Comparison of ENCODE assay signal across 8 mouse cellular contexts in the genomic region with DNA sequence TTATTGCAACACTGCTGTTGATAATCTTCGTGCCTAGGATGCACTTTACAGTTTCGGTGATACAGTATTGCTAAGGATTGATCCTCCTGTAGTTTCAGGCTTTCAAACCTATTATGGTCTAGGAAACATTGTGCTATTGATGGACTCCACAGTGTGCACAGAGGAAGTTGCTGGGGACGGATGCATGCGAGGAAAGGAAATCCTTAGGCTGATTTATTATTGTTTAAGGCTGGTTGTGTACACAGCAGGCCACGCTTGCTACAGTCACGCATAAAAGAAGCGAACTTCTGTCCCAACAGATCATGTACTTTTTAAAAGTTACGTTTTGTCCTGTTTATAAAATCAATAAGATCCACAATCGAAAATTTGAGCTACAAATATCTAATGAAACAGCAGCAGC. TPM values are rescaled to one million over a fixed set of nuclear protein-coding genes. Genes with fewer than 3 reads are reported as not detected.
DNase-seq lines count a peak whose midpoint lies in the region; ATAC-seq and TF ChIP-seq lines count a peak whose summit lies in the region.
"Had no signal": no experiment of that assay in that cellular context is flagged by ENCODE, and none has a peak within 500 bp of the region (broad histone marks: within the 10 kb centered on the region; RNA-seq: fewer than 3 reads in every experiment).

No protein-coding gene starts in this region.

- DNase-seq in hindbrain, embryonic 14.5 days (ENCODE audit: low spot score) = no peak
- no peak for DNase-seq in hindbrain, postnatal 0 days (ENCODE audit: low spot score)
- no peak for DNase-seq in lung, adult 18-20 months
- DNase-seq in kidney, postnatal 0 days (ENCODE audit: low spot score) = no peak
- no peak for DNase-seq in adipocyte (ENCODE audit: low spot score)

- TF ChIP-seq CTCF in hindbrain, postnatal 0 days (IDR thresholded peaks at IDR 0.05; ENCODE audit: low read depth) = no peak
- no peak for TF ChIP-seq CTCF in kidney, postnatal 0 days (IDR thresholded peaks at IDR 0.05; ENCODE audit: low read depth)

- H3K4me2 ChIP-seq in hindbrain, embryonic 14.5 days (replicated peaks) = peak overlapping the region; percentile 91
- H3K4me2 ChIP-seq in hindbrain, postnatal 0 days (ENCODE audit: low read depth, low read length) = no peak overlapping the region
- peak overlapping the region; percentile 85 for H3K4me2 ChIP-seq in lung, embryonic 15.5 days
- H3K4me2 ChIP-seq in heart, embryonic 15.5 days = peak overlapping the region; percentile 86
- peak overlapping the region; percentile 99; the same call in 1 of the 2 replicates for H3K4me2 ChIP-seq in kidney, postnatal 0 days (ENCODE audit: low read length)

- WGBS in hindbrain, embryonic 14.5 days = 74% methylated on average over 9 of the region's 9 CpGs
- 72% methylated on average over 9 of the region's 9 CpGs for WGBS in hindbrain, postnatal 0 days
- WGBS in lung, embryonic 15.5 days = 47% methylated on average over 9 of the region's 9 CpGs
- WGBS in heart, embryonic 15.5 days = 68% methylated on average over 9 of the region's 9 CpGs
- WGBS in kidney, postnatal 0 days = 47% methylated on average over 9 of the region's 9 CpGs

- peak overlapping the region; percentile 87; the same call in 1 of the 2 replicates for H3K4me3 ChIP-seq in hindbrain, embryonic 14.5 days (replicated peaks; ENCODE audit: low read length)
- H3K4me3 ChIP-seq in hindbrain, postnatal 0 days (ENCODE audit: low read length) = no peak overlapping the region
- no peak overlapping the region for H3K4me3 ChIP-seq in lung, embryonic 15.5 days
- H3K4me3 ChIP-seq in heart, embryonic 15.5 days = 0 out of 2 replicates have a peak overlapping the region, but pooled peaks have one; percentile 88
- no peak overlapping the region for H3K4me3 ChIP-seq in kidney, postnatal 0 days (replicated peaks; ENCODE audit: low read depth, low read length)

- no peak overlapping the region for H3K9ac ChIP-seq in hindbrain, embryonic 14.5 days
- H3K9ac ChIP-seq in hindbrain, postnatal 0 days (replicated peaks; ENCODE audit: low read length) = no peak overlapping the region
- no peak overlapping the region for H3K9ac ChIP-seq in lung, embryonic 15.5 days
- H3K9ac ChIP-seq in heart, embryonic 15.5 days = no peak overlapping the region
- no peak overlapping the region for H3K9ac ChIP-seq in kidney, postnatal 0 days (ENCODE audit: low read depth, low read length)
- H3K9ac ChIP-seq: liver, embryonic 15.5 days had no signal

- H3K27ac ChIP-seq in hindbrain, embryonic 14.5 days = 0 out of 2 replicates have a peak overlapping the region, but pooled peaks have one; percentile 93
- no peak overlapping the region for H3K27ac ChIP-seq in hindbrain, postnatal 0 days
- no peak overlapping the region for H3K27ac ChIP-seq in lung, embryonic 15.5 days
- peak overlapping the region; percentile 91 for H3K27ac ChIP-seq in heart, embryonic 15.5 days
- H3K27ac ChIP-seq in kidney, postnatal 0 days = no peak overlapping the region

- peaks cover 24% of the 10 kb centered on the region; the same call in 1 of the 2 replicates for H3K4me1 ChIP-seq in hindbrain, embryonic 14.5 days (replicated peaks; ENCODE audit: control insufficient read depth, insufficient read depth, low read length)
- H3K4me1 ChIP-seq in hindbrain, postnatal 0 days (ENCODE audit: insufficient read depth, low read length) = no peaks in the 10 kb centered on the region
- peaks cover 12% of the 10 kb centered on the region for H3K4me1 ChIP-seq in lung, embryonic 15.5 days
- H3K4me1 ChIP-seq in heart, embryonic 15.5 days (replicated peaks) = peaks cover 5% of the 10 kb centered on the region; the same call in 1 of the 2 replicates
- no peaks in the 10 kb centered on the region; the same call in 1 of the 2 replicates for H3K4me1 ChIP-seq in kidney, postnatal 0 days (replicated peaks; ENCODE audit: insufficient read depth, low read length)

- H3K36me3 ChIP-seq in hindbrain, embryonic 14.5 days (replicated peaks; ENCODE audit: control insufficient read depth, insufficient read depth) = no peaks in the 10 kb centered on the region
- no peaks in the 10 kb centered on the region for H3K36me3 ChIP-seq in hindbrain, postnatal 0 days (ENCODE audit: insufficient read depth, low read length)
- H3K36me3 ChIP-seq in lung, embryonic 15.5 days = no peaks in the 10 kb centered on the region
- no peaks in the 10 kb centered on the region for H3K36me3 ChIP-seq in heart, embryonic 15.5 days
- no peaks in the 10 kb centered on the region for H3K36me3 ChIP-seq in kidney, postnatal 0 days (ENCODE audit: insufficient read depth, low read length)
- H3K36me3 ChIP-seq: liver, embryonic 15.5 days had no signal

- no peaks in the 10 kb centered on the region for H3K27me3 ChIP-seq in hindbrain, embryonic 14.5 days (ENCODE audit: control insufficient read depth, insufficient read depth, low read length)
- no peaks in the 10 kb centered on the region for H3K27me3 ChIP-seq in hindbrain, postnatal 0 days (ENCODE audit: insufficient read depth, low read length)
- peaks cover 13% of the 10 kb centered on the region; the same call in 1 of the 2 replicates for H3K27me3 ChIP-seq in lung, embryonic 15.5 days
- H3K27me3 ChIP-seq in heart, embryonic 15.5 days = no peaks in the 10 kb centered on the region
- no peaks in the 10 kb centered on the region; the same call in 1 of the 2 replicates for H3K27me3 ChIP-seq in kidney, postnatal 0 days (ENCODE audit: insufficient read depth, low read length)

- no peak for ATAC-seq in hindbrain, embryonic 14.5 days (ENCODE audit: low FRiP score)
- no peak for ATAC-seq in hindbrain, postnatal 0 days
- no peak for ATAC-seq in lung, embryonic 15.5 days (ENCODE audit: borderline replicate concordance, extremely low read depth, low FRiP score, low TSS enrichment)
- ATAC-seq in heart, embryonic 15.5 days (replicated peaks; ENCODE audit: insufficient number of reproducible peaks, insufficient read depth, low FRiP score, low read depth) = no peak
- no peak for ATAC-seq in kidney, postnatal 0 days (replicated peaks; ENCODE audit: low FRiP score, low read depth)

- H3K9me3 ChIP-seq in hindbrain, embryonic 14.5 days (ENCODE audit: control insufficient read depth, low read length) = no peaks in the 10 kb centered on the region
- H3K9me3 ChIP-seq in hindbrain, postnatal 0 days (ENCODE audit: low read length) = no peaks in the 10 kb centered on the region
- H3K9me3 ChIP-seq in lung, embryonic 15.5 days = no peaks in the 10 kb centered on the region
- H3K9me3 ChIP-seq in heart, embryonic 15.5 days (replicated peaks) = no peaks in the 10 kb centered on the region
- no peaks in the 10 kb centered on the region for H3K9me3 ChIP-seq in kidney, postnatal 0 days (replicated peaks; ENCODE audit: low read length)
- H3K9me3 ChIP-seq: liver, embryonic 15.5 days had no signal

RNA-seq across cellular contexts. Expression of a gene that starts 1.2 kb away (rescaled TPM):
- 15.5 and 18.8 TPM in 2 replicates for polyA plus RNA-seq in hindbrain, embryonic 14.5 days (2014; fragmentation: Nextera tagmentation; extraction: Ambion mirVana)
- total RNA-seq in hindbrain, postnatal 0 days (2014; rRNA removed) = 7.3 and 10.1 TPM in 2 replicates
- polyA plus RNA-seq in hindbrain, postnatal 0 days (2015; fragmentation: Nextera tagmentation; extraction: Ambion mirVana) = 6.7 and 8.2 TPM in 2 replicates
- polyA plus RNA-seq in lung, embryonic 15.5 days (2015; fragmentation: Nextera tagmentation; extraction: Ambion mirVana) = 8.4 TPM in 2 replicates
- 7.4 and 9.6 TPM in 2 replicates for polyA plus RNA-seq in heart, embryonic 15.5 days (2015; fragmentation: Nextera tagmentation; extraction: Ambion mirVana)
- 28.0 and 28.3 TPM in 2 replicates for polyA plus RNA-seq in kidney, postnatal 0 days (2015; fragmentation: Nextera tagmentation; extraction: Ambion mirVana)

Comparison
In these comparisons a context has a peak if more than half of its experiments do, and no peak if none do; other contexts are left out.
1. H3K27ac ChIP-seq: peak in hindbrain, embryonic 14.5 days (single experiment) and heart, embryonic 15.5 days (single experiment); none in hindbrain, postnatal 0 days (single experiment), lung, embryonic 15.5 days (single experiment) and kidney, postnatal 0 days (single experiment).
2. H3K4me3 ChIP-seq: peak in hindbrain, embryonic 14.5 days (single experiment) and heart, embryonic 15.5 days (single experiment); none in hindbrain, postnatal 0 days (single experiment), lung, embryonic 15.5 days (single experiment) and kidney, postnatal 0 days (single experiment).